Mouse (Mus musculus) R1 (cell line): ENCODE data around the gene Slc16a14.

Experiments
- DNase-seq: peaks from one replicate; pipeline ENCODE4 v3.0.0-alpha.2; 2018; ENCODE audit warnings: low read depth, low spot score

Slc16a14 gene

DNA sequence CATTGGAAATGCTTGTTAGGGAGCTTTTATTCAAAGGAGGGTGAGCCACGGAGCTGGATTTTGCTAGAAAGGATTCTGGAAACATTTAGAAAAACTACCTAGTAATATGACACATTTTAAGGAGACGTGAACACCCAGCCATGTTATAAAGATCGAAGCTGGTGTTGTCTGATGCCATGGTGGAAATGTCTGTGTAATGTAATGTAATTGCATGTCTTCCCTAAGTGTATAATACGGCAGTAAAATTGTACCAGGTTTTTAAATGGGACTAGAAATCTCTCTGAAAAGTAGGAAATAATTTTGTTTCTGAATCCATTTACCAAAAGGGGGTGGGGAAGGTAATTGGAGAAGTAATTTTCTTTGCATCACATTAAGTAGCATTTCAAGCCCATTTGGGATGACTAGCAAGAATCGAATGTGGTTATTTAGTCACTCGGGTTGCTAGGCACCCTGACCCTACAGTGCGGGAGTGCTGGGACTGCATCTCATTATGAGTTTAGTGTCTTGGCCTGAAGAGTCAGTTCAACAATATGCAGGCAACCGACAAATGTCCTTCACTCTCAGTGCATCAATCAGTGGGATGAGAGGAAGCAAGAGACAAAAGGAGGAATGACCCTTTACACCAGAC lies 24.6 kb downstream of the Slc16a14 start:
- DNase-seq: peak; percentile 28

DNA sequence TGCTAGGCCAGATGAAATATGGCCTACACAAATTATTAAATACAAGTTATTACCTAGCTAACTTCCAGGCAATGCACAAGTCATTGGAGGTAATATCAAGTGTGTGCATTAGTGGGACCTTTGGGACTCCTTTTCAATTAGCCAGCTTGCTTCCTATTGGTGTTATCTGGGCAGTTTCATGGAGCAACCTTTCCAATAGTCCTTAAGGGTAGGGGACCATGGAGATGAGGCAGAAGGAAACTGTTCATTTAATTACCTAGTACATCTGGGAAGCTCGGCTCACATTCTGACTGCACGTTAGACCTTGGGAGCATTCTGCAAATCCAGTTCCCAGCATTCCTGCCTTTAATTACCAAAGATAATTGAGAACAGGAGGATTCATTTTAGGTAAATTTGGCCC lies 30.5 kb downstream of the Slc16a14 start:
- DNase-seq: no peak

DNA sequence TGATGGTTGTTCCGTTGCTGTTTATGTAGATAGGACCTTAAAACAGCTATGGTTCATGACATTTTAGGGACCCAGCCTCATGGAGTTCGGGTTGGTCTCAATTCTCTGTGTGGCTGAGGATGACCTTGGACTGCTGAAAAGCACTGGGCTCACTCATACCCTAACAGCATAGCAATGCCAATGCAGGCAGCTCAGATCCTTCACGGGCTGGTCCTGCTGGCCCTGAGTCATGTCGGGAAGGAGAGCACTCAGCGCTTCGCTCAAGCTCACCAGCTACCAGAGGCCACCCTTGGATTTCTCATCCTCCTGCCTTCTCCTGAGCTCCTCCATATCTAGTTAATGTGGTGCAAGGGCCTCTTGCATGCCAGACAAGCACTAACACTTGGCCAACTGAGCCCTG lies 35.8 kb downstream of the Slc16a14 start:
- no peak for DNase-seq

DNA sequence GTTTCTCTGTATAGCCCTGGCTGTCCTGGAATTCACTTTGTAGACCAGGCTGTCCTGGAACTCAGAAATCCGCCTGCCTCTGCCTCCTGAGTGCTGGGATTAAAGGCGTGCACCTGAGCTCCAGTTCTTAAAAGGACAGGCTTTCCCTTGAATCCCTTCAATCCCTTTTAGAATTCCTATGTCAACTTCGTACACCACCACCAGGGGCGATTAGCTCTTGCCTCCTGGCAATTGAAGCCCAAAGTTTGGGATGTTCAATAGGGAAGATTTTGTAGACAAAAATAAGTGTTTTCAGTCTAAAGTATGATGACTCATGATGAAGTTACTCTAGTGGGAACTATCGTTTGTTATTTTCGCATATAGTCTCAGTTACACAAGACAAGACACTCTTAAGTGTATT lies 37.6 kb downstream of the Slc16a14 start:
- peak; percentile 57 for DNase-seq

DNA sequence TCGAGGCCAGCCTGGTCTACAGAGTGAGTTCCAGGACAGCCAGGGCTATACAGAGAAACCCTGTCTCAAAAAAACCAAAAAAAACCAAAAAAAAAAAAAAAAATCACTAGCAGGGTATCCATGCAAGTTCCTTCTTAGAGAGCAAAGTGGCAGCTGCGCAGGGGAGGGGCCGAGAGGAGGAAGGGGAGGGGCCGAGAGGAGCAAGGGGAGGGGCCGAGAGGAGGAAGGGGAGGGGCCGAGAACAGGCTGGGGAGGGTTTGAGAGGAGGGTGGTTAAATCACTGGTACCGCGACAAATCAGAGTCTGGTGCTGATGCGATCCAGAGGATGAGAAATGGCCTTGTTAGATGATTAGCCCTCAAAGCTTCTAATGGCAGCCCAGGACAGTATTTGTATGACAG lies 43.2 kb downstream of the Slc16a14 start:
- peak; percentile 84 for DNase-seq

DNA sequence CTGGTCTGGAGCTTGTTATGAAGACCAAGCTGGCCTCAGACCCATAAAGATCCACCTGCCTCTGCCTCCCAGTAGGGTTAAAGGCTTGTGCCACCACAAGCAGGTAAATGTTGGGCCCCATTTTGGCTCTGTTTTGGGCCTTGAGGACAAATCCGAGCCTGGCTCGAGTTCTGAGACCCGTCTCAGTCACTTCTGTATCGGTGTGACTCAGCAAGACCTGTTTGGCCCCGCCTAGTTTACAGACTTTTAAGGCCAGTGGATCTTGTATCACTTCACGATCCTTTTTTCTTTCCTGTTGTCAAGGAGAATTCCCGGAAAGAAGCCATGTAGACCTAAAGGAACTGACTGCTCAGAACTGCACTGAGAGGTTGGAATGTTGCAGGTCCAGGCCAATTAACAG lies 44.4 kb downstream of the Slc16a14 start:
- peak; percentile 97 for DNase-seq

DNA sequence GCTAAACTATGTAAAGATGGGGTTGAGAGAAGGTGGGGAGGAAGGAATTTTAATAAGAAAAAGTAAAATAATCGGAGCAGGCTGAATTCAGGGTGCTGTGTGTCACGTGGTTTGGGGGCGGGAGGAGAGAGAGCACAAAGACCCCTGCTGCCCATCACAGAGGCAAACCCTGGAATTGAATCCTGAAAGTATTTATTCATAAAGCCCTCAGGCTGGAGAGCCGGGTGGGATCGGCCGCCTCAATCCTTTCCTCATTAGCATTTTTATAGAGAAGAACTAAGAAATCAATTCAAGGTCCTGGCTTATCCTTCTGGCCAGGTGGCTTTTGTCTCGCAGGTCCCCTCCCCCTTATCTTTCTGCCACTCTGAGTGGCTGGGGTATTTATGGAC lies 44.9 kb downstream of the Slc16a14 start:
- DNase-seq: peak; percentile 91

DNA sequence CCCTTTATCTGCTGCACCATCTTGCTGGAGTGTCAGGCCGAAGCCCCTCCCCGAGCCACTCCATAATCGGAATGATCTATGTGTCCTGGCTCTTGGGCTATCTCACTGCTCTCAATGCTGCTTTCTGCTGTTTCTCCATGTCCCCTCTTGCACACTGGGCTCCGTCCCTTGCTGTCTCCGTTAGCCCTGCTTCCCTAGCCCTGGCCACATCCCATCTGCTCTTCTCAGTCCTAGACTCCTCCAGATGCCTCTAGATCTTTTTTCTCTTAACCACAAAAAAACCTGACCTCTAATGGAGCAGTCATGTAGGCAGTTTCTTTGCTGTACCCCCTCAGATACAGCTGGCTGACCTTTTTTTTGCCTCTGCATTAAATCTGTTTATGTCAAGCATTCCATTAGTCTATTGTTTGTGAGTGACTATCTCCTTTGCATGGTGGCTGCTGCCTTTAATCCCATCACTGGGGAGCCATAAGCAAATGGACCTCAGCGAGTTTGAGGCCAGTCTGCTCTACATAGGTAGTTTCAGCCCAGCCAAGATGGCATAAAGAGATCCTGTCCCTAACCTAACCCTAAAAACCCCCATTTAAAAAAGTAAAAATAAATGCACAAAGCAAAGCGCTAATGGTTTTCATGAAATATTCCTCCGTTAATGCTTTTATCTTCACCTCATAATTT lies 45.5 kb downstream of the Slc16a14 start:
- peak; percentile 33 for DNase-seq

DNA sequence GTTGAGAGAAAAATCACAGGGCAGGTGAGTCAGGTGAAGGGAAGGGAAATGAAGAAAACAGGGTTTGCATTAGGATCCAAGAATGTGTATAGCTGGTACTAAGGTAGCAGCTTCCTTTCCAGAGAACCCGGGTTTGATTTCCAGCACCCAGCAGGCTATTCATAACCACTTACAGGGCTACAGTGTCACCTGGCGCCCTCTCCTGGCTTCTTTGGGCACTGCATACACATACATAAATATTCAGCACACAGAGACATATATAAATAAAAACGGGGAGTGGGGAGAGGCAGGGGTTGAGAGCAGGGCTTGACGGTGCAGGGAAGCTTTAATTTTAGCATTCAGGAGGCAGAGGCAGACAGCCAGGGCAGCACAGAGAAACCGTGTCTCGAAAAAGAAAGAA lies 49.0 kb downstream of the Slc16a14 start:
- peak; percentile 85 for DNase-seq

DNA sequence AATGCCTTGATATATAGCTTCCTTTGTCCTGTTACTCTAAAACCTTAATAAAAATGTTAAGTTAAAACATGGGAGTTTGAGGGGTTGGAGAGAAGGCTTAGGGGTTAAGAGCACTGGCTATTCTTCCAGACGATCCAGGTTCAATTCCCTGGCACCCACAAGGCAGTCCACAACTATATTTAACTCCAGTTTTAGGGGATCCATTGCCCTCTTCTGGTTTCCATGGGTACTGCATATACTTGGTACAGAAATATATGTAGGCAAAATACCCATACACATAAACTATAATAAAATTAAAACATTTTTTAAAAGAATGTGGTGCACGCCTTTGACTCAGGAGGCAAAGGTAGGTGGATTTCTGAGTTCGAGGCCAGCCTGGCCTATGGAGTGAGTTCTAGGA lies 49.8 kb downstream of the Slc16a14 start:
- DNase-seq: peak; percentile 71

DNA sequence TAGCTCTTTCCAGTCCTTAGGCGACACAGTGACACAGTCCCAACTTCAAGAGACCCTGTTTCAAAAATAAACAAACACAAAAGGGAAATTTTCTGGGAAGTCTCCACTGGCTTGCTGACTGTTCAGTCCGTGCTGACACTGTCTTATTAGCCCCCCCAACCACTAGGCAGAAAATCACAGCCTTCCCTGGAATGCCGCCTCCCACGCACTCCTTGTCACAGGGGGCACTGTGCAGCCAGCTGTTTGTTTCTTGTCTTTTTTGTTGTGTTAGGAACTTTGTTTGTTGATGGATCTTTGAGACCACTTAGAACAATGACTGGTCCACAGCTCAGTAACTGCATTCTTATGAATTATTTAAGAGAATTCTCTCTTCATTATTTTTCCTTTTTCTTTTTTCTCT lies 51.0 kb downstream of the Slc16a14 start:
- DNase-seq: peak; percentile 44

DNA sequence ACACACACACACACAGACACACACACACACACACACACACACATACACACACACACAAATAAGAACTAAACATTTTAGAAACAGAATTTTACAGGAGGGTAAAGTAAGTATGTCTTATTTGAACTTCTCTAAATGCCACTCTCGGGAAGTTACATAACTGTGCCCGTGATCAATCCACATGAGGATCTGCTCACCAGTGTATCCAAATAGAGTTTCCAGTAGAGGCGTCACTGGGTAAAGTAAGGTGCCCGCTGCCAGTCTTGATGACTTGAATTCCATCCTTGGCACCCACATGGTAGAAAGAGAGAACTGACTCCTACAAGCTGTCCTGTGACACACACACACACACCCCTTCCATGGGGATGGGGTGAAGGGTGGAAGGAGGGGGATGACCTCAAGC lies 52.0 kb downstream of the Slc16a14 start:
- no peak for DNase-seq

DNA sequence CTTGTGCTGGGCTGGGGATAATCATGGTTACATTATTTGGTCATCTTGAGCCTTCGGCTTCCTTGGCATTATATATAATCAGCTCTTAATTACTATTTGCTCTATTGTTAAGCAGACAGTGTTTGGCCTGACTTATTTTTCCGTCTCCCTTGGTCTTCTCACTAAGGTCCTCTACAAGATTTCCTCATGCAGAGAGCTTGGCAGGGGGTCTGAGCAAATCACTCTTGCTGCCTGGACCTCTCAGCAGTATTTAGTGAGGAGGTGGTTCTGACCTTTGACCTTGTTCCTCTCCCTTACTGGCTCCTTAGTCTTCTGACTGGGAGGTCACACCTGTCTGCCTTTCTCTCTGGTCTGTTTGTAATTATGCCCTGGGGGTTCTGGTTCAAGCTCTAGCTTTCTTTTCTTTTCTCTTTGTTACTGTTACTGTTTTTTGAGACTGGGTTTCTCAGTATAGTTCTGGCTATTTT lies 52.8 kb downstream of the Slc16a14 start:
- peak; percentile 76 for DNase-seq

DNA sequence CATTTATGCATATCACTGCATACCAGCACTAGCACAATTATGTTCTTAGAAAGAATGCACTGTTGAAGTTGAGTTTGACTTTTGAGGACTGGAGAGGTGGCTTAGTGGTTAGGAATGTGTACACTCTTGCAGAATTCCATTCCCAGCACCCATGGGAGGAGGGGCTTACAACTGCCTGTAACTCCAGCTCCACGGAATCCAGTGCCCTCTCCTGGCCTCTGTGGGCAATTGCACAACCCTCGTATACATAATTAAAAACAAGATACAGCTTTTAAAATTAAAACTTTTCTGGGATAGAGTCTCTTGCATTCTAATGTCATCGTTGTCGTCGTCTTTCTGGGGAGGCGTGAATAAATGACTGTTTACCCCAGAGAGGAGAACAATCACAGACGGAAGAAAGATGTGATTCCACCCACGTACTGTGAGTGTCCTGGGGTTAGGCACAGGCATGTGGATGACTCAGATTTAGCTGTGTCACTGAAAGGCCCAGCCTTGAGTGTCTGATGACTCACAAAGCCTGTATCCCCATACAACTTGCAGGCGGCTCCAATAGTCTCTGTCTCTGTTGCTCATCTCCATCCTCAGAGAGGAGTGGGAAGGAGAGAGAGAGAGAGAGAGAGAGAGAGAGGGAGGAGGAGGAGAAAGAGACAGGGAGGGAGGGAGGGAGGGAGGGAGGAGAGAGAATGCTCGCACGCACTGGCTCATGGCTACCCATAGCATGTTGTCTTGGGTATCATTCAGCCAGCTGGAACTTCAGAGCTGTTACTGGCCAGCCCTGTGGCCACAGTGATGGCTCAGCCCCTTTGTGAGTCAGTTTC lies 53.5 kb downstream of the Slc16a14 start:
- DNase-seq: peak; percentile 95

DNA sequence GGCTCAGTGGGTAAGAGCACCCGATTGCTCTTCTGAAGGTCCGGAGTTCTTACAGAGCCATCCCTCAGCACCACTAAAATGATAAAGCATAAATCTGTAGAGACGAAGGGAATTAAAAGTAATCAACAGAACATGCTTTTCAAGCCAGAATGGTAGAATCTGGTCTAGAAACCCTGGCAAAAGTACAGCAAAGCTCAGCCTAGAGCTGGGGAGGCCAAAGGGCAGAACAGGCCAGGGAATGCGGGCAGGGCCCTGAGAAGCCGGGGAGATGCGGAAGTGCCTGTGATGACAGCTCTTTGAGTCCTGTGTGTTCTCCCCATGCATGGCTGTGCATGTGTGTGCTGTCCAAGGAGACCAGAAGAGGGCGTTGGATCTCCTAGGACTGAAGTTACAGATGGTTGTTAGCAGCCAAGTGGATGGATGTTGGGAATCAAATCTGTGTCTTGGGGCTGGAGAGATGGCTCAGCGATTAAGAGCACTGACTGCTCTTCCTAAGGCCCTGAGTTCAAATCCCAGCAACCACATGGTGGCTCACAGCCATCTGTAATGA lies 55.3 kb downstream of the Slc16a14 start:
- peak; percentile 96 for DNase-seq

DNA sequence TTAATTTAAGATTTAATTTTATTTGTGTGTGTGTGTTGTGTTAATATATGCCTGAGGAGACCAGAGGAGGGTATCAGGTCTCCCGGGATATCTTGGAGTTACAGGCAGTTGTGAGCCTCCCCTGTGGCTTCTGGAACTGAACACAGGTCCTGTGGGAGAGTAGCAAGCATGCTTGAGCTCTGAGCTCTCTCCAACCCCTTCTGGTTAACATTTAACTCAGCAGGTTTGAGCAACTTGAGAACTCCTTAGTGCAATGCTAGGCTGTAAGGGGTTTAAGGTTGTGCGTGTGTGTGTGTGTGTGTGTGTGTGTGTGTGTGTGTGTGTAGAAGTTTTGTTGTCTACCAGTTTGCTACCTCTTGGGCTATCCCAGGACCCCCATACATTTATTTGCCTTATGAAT lies 57.3 kb downstream of the Slc16a14 start:
- DNase-seq: no peak

DNA sequence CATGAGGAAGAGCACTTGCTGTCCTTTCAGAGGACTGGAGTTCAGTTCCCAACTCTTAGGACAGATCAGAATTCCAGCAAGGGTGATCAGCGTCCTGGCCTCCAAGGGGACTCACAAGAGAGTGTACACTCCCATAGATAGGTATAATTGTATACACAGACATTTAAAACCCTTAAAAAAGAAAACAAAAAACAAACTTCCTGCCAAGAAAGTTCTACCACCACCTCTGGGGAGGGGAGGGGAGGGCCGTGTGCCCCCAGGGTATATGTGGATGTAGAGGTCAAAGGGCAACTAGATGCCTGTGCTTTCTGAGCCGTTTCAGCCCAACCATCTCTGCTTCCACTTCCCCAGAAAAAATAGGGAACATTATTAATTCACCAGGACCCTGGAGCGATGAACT lies 62.0 kb downstream of the Slc16a14 start:
- DNase-seq: peak; percentile 44

DNA sequence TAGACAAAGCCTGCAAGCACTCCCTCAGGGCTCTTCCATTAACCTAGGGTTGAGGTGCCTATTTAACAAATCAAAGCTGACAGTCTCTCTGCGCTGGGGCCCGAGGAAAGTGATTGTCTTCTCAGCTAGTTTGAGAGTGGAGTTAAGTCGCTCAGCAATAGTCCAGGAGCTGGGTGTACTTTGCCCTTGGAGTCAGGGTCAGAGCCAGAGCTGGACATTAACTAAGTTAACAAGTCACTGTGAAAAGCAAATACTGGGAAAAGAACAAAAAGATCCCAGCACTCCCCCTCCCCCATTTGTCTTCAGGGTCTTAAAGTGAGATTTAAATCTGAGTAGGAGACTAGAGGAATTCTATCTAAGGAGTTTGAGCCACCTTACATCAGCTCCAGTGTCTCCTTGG lies 62.8 kb downstream of the Slc16a14 start:
- peak; percentile 84 for DNase-seq

DNA sequence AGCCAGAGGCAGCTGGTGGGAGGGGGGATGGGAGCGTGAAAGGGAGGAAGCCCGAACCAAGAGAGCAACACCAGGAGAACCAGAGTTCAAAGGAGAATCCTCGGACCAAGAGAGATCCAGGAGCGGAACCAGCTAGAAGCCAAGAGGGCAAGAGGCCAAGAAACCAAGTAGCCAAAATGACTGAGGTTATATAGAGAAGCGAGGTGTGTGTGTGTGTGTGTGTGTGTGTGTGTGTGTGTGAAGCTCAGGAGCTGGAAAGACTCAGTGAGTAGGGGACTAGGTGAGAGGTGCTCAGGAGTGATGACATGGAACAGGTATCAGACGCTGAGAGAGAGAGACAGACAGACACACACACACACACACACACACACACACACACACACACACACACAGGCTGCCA lies 63.8 kb downstream of the Slc16a14 start:
- DNase-seq: peak; percentile 37

DNA sequence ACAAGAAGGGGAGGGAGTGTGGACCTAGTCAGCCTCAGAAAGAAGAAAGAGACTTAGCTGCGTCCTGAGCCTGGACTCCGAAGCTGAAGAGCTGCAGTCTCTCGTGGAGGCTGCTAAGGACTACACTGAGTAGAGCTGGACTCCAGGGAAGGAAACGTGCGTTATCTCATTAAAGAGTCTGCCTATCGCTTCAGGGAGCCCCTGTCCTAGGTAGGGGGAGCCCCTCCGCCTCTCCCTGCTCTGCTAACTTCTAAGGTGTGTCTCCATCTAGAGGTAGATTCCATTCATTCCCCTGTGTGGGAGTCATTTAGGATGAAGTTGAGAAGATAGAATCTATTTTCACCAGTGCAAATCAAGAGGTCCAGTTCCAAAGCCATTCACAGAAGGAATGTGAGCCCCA lies 65.4 kb downstream of the Slc16a14 start:
- DNase-seq: peak; percentile 89

DNA sequence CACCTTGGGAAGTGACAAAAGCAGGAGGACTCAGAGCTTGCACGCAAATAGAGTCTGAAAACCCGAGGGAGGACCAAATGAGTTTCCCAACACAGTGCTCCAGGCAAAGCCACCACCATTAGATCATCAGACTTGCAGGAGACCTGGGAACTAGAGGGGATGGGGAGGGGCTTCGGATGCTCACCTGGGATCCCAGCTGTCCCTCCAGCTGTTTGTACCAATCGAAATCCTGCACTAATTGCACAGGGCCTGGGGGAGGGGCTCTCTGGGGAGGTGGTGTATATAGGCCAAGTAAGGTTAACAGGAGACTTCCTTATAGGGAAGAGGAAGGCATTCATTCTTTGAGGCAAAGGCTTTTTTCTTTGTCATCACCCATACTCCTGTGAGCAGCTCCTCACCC lies 66.1 kb downstream of the Slc16a14 start:
- peak; percentile 92 for DNase-seq

DNA sequence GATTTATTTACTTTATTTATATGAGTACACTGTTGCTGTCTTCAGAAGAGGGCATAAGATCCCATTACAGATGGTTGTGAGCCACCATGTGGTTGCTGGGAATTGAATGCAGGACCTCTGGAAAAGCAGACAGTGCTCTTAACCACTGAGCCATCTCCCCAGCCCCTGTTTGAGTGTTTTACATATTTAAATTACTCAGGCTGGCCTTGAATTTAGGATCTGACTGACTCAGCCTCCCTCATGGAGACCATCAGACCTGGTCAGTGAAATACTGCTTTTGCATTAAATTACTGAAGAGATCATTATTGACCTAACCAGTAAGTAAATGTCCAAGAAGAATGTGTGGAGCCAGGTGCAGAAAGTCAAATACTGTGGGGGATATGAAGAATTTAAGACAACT lies 66.6 kb downstream of the Slc16a14 start:
- peak; percentile 68 for DNase-seq
